Mouse (Mus musculus): ENCODE results near the gene Ccr8. TPM values are rescaled to one million over a fixed set of nuclear protein-coding genes. Genes with fewer than 3 reads are reported as not detected.
A peak's percentile ranks its signal among the peaks of the same experiment; 100 is the strongest.

Gene Ccr8
- polyA plus RNA-seq, 1 experiment from 2014 or later = not detected

GRCm38 (mm10) chr9:120081967-120082366, 9.9 kb upstream of the Ccr8 start:
- no peaks in the 10 kb centered on the region for H3K4me1 ChIP-seq (ENCODE audit: control insufficient read depth, insufficient read depth, low read length)
- no peak overlapping the region for H3K27ac ChIP-seq (replicated peaks; ENCODE audit: low read depth, low read length)
- no peak for DNase-seq
- no peak overlapping the region for H3K4me3 ChIP-seq (replicated peaks; ENCODE audit: low read depth, low read length)
- H3K27me3 ChIP-seq (ENCODE audit: control insufficient read depth, insufficient read depth, low read length) = no peaks in the 10 kb centered on the region
- H3K4me2 ChIP-seq (ENCODE audit: low read length) = no peak overlapping the region
- 69% methylated on average over 5 of the region's 5 CpGs for WGBS
- no peaks in the 10 kb centered on the region for H3K9me3 ChIP-seq (ENCODE audit: control insufficient read depth, low read length)
- no peak for ATAC-seq (ENCODE audit: low FRiP score, low TSS enrichment)
- no peaks in the 10 kb centered on the region for H3K36me3 ChIP-seq (ENCODE audit: control insufficient read depth, insufficient read depth, low read length)
- no peak overlapping the region for H3K9ac ChIP-seq (replicated peaks; ENCODE audit: low read length)

GRCm38 (mm10) chr9:120082691-120083090, 9.2 kb upstream of the Ccr8 start:
- no peaks in the 10 kb centered on the region for H3K4me1 ChIP-seq (ENCODE audit: control insufficient read depth, insufficient read depth, low read length)
- no peaks in the 10 kb centered on the region for H3K27me3 ChIP-seq (ENCODE audit: control insufficient read depth, insufficient read depth, low read length)
- H3K4me3 ChIP-seq (replicated peaks; ENCODE audit: low read depth, low read length) = no peak overlapping the region
- no peak for ATAC-seq (ENCODE audit: low FRiP score, low TSS enrichment)
- 83% methylated on average over 4 of the region's 4 CpGs for WGBS
- no peak overlapping the region for H3K9ac ChIP-seq (replicated peaks; ENCODE audit: low read length)
- no peak overlapping the region for H3K27ac ChIP-seq (replicated peaks; ENCODE audit: low read depth, low read length)
- H3K36me3 ChIP-seq (ENCODE audit: control insufficient read depth, insufficient read depth, low read length) = no peaks in the 10 kb centered on the region
- H3K4me2 ChIP-seq (ENCODE audit: low read length) = no peak overlapping the region
- DNase-seq = no peak
- H3K9me3 ChIP-seq (ENCODE audit: control insufficient read depth, low read length) = no peaks in the 10 kb centered on the region

- Histone ChIP-seq H3K9me3 (ENCODE audit: control insufficient read depth, low read length) (no peaks in the 10 kb centered on the region), H3K4me1 (ENCODE audit: control insufficient read depth, insufficient read depth, low read length) (no peaks in the 10 kb centered on the region), H3K4me3 (replicated peaks; ENCODE audit: low read depth, low read length) (no peak overlapping the region), H3K9ac (replicated peaks; ENCODE audit: low read length) (no peak overlapping the region), H3K27ac (replicated peaks; ENCODE audit: low read depth, low read length) (no peak overlapping the region), H3K4me2 (ENCODE audit: low read length) (no peak overlapping the region), H3K36me3 (ENCODE audit: control insufficient read depth, insufficient read depth, low read length) (no peaks in the 10 kb centered on the region), H3K27me3 (ENCODE audit: control insufficient read depth, insufficient read depth, low read length) (no peaks in the 10 kb centered on the region)
- WGBS = 83% methylated on average over 18 of the region's 18 CpGs
- DNase-seq = no peak
- ATAC-seq (ENCODE audit: low FRiP score, low TSS enrichment) = no peak
These were observed 8.6 kb upstream of the Ccr8 start for GRCm38 (mm10) chr9:120083158-120083894.

GRCm38 (mm10) chr9:120084406-120084805, 7.5 kb upstream of the Ccr8 start:
- no peak for DNase-seq
- WGBS = 86% methylated on average over 9 of the region's 9 CpGs
- Histone ChIP-seq H3K9ac (replicated peaks; ENCODE audit: low read length) (no peak overlapping the region), H3K27me3 (ENCODE audit: control insufficient read depth, insufficient read depth, low read length) (no peaks in the 10 kb centered on the region), H3K9me3 (ENCODE audit: control insufficient read depth, low read length) (no peaks in the 10 kb centered on the region), H3K27ac (replicated peaks; ENCODE audit: low read depth, low read length) (no peak overlapping the region), H3K4me3 (replicated peaks; ENCODE audit: low read depth, low read length) (no peak overlapping the region), H3K36me3 (ENCODE audit: control insufficient read depth, insufficient read depth, low read length) (no peaks in the 10 kb centered on the region), H3K4me1 (ENCODE audit: control insufficient read depth, insufficient read depth, low read length) (no peaks in the 10 kb centered on the region), H3K4me2 (ENCODE audit: low read length) (no peak overlapping the region)
- no peak for ATAC-seq (ENCODE audit: low FRiP score, low TSS enrichment)

- DNase-seq (no peak), ATAC-seq (ENCODE audit: low FRiP score, low TSS enrichment) (no peak)
- 89% methylated on average over 7 of the region's 7 CpGs for WGBS
These were observed 2.8 kb upstream of the Ccr8 start for GRCm38 (mm10) chr9:120089125-120089524.

GRCm38 (mm10) chr9:120091086-120091485, 828 bp upstream of the Ccr8 start:
- Histone ChIP-seq H3K36me3 (ENCODE audit: control insufficient read depth, insufficient read depth, low read length) (no peaks in the 10 kb centered on the region), H3K9ac (replicated peaks; ENCODE audit: low read length) (no peak overlapping the region), H3K27ac (replicated peaks; ENCODE audit: low read depth, low read length) (no peak overlapping the region), H3K9me3 (ENCODE audit: control insufficient read depth, low read length) (no peaks in the 10 kb centered on the region), H3K4me3 (replicated peaks; ENCODE audit: low read depth, low read length) (no peak overlapping the region), H3K4me1 (ENCODE audit: control insufficient read depth, insufficient read depth, low read length) (no peaks in the 10 kb centered on the region), H3K4me2 (ENCODE audit: low read length) (no peak overlapping the region), H3K27me3 (ENCODE audit: control insufficient read depth, insufficient read depth, low read length) (no peaks in the 10 kb centered on the region)
- DNase-seq (no peak), ATAC-seq (ENCODE audit: low FRiP score, low TSS enrichment) (no peak)
- 87% methylated on average over 10 of the region's 10 CpGs for WGBS

More at GRCm38 (mm10) chr9:120089125-120089524, 2.8 kb upstream of the Ccr8 start:
- Histone ChIP-seq H3K36me3 (ENCODE audit: control insufficient read depth, insufficient read depth, low read length) (no peaks in the 10 kb centered on the region), H3K4me1 (ENCODE audit: control insufficient read depth, insufficient read depth, low read length) (no peaks in the 10 kb centered on the region), H3K27ac (replicated peaks; ENCODE audit: low read depth, low read length) (no peak overlapping the region), H3K9me3 (ENCODE audit: control insufficient read depth, low read length) (no peaks in the 10 kb centered on the region), H3K4me2 (ENCODE audit: low read length) (no peak overlapping the region), H3K27me3 (ENCODE audit: control insufficient read depth, insufficient read depth, low read length) (no peaks in the 10 kb centered on the region), H3K4me3 (replicated peaks; ENCODE audit: low read depth, low read length) (no peak overlapping the region), H3K9ac (replicated peaks; ENCODE audit: low read length) (no peak overlapping the region)

GRCm38 (mm10) chr9:120093701-120094100, 1.8 kb downstream of the Ccr8 start:
- 89% methylated on average over 13 of the region's 13 CpGs for WGBS

GRCm38 (mm10) chr9:120095886-120096285, 4.0 kb downstream of the Ccr8 start:
- no peak for DNase-seq
- Histone ChIP-seq H3K9ac (replicated peaks; ENCODE audit: low read length) (no peak overlapping the region), H3K9me3 (ENCODE audit: control insufficient read depth, low read length) (no peaks in the 10 kb centered on the region), H3K36me3 (ENCODE audit: control insufficient read depth, insufficient read depth, low read length) (no peaks in the 10 kb centered on the region), H3K4me2 (ENCODE audit: low read length) (no peak overlapping the region), H3K27me3 (ENCODE audit: control insufficient read depth, insufficient read depth, low read length) (no peaks in the 10 kb centered on the region), H3K4me1 (ENCODE audit: control insufficient read depth, insufficient read depth, low read length) (no peaks in the 10 kb centered on the region), H3K27ac (replicated peaks; ENCODE audit: low read depth, low read length) (no peak overlapping the region), H3K4me3 (replicated peaks; ENCODE audit: low read depth, low read length) (no peak overlapping the region)
- ATAC-seq (ENCODE audit: low FRiP score, low TSS enrichment) = no peak
- 82% methylated on average over 7 of the region's 7 CpGs for WGBS

More at GRCm38 (mm10) chr9:120093701-120094100, 1.8 kb downstream of the Ccr8 start:
- Histone ChIP-seq H3K4me1 (ENCODE audit: control insufficient read depth, insufficient read depth, low read length) (no peaks in the 10 kb centered on the region), H3K36me3 (ENCODE audit: control insufficient read depth, insufficient read depth, low read length) (no peaks in the 10 kb centered on the region), H3K9ac (replicated peaks; ENCODE audit: low read length) (no peak overlapping the region), H3K4me2 (ENCODE audit: low read length) (no peak overlapping the region), H3K9me3 (ENCODE audit: control insufficient read depth, low read length) (no peaks in the 10 kb centered on the region), H3K27ac (replicated peaks; ENCODE audit: low read depth, low read length) (no peak overlapping the region), H3K4me3 (replicated peaks; ENCODE audit: low read depth, low read length) (no peak overlapping the region), H3K27me3 (ENCODE audit: control insufficient read depth, insufficient read depth, low read length) (no peaks in the 10 kb centered on the region)
- no peak for ATAC-seq (ENCODE audit: low FRiP score, low TSS enrichment)
- no peak for DNase-seq

GRCm38 (mm10) chr9:120098682-120099081, 6.8 kb downstream of the Ccr8 start:
- Histone ChIP-seq H3K4me3 (replicated peaks; ENCODE audit: low read depth, low read length) (no peak overlapping the region), H3K27ac (replicated peaks; ENCODE audit: low read depth, low read length) (no peak overlapping the region), H3K27me3 (ENCODE audit: control insufficient read depth, insufficient read depth, low read length) (no peaks in the 10 kb centered on the region), H3K9ac (replicated peaks; ENCODE audit: low read length) (no peak overlapping the region), H3K4me2 (ENCODE audit: low read length) (no peak overlapping the region), H3K4me1 (ENCODE audit: control insufficient read depth, insufficient read depth, low read length) (no peaks in the 10 kb centered on the region), H3K36me3 (ENCODE audit: control insufficient read depth, insufficient read depth, low read length) (no peaks in the 10 kb centered on the region), H3K9me3 (ENCODE audit: control insufficient read depth, low read length) (no peaks in the 10 kb centered on the region; the same call in 1 of the 2 replicates)
- ATAC-seq (ENCODE audit: low FRiP score, low TSS enrichment) = no peak
- WGBS = 21% methylated on average over 7 of the region's 7 CpGs
- DNase-seq = peak; percentile 87

All from midbrain, embryonic 14.5 days (tissue).